Mouse (Mus musculus): ENCODE data around the gene Spata5.
"Not testable (repeated sequence)": the region's sequence is repeated elsewhere in the genome, so short reads cannot be mapped to it uniquely, and the experiment has no call there.

The Spata5 gene

GRCm38 (mm10) chr3:37569661-37570566 lies 150.2 kb downstream of the Spata5 start:
- DNase-seq (ENCODE audit: low spot score in 2 of 2) = no peak

- DNase-seq (ENCODE audit: low spot score in 2 of 2) = no peak
Measured at GRCm38 (mm10) chr3:37571633-37572032, 151.9 kb downstream of the Spata5 start.

- no peak for DNase-seq (ENCODE audit: low spot score in 2 of 2)
Measured at GRCm38 (mm10) chr3:37572066-37572465, 152.4 kb downstream of the Spata5 start.

GRCm38 (mm10) chr3:37576840-37577239 lies 157.1 kb downstream of the Spata5 start:
- DNase-seq (ENCODE audit: low spot score in 2 of 2) = no peak

GRCm38 (mm10) chr3:37577706-37578105 lies 158.0 kb downstream of the Spata5 start:
- DNase-seq (ENCODE audit: low spot score in 2 of 2) = no peak

- DNase-seq (ENCODE audit: low spot score in 2 of 2) = no peak
Measured at GRCm38 (mm10) chr3:37584576-37584975, 164.9 kb downstream of the Spata5 start.

GRCm38 (mm10) chr3:37585967-37586730 lies 166.5 kb downstream of the Spata5 start:
- DNase-seq (ENCODE audit: low spot score in 2 of 2) = no peak

- no peak for DNase-seq (ENCODE audit: low spot score in 2 of 2)
Measured at GRCm38 (mm10) chr3:37586731-37587578, 167.3 kb downstream of the Spata5 start.

- no peak for DNase-seq (ENCODE audit: low spot score in 2 of 2)
Measured at GRCm38 (mm10) chr3:37595721-37596120, 176.0 kb downstream of the Spata5 start.

GRCm38 (mm10) chr3:37596519-37596918 lies 176.8 kb downstream of the Spata5 start:
- no peak for DNase-seq (ENCODE audit: low spot score in 2 of 2)

GRCm38 (mm10) chr3:37597200-37597599 lies 177.5 kb downstream of the Spata5 start:
- DNase-seq (ENCODE audit: low spot score in 2 of 2) = no peak

GRCm38 (mm10) chr3:37599641-37600040 lies 179.9 kb downstream of the Spata5 start:
- not testable (repeated sequence) for DNase-seq (ENCODE audit: low spot score in 2 of 2)

- DNase-seq (ENCODE audit: low spot score in 2 of 2) = no peak
Measured at GRCm38 (mm10) chr3:37602356-37602755, 182.7 kb downstream of the Spata5 start.

GRCm38 (mm10) chr3:37602890-37603289 lies 183.2 kb downstream of the Spata5 start:
- no peak for DNase-seq (ENCODE audit: low spot score in 2 of 2)

GRCm38 (mm10) chr3:37603541-37603940 lies 183.8 kb downstream of the Spata5 start:
- no peak for DNase-seq (ENCODE audit: low spot score in 2 of 2)

- DNase-seq (ENCODE audit: low spot score in 2 of 2) = no peak
Measured at GRCm38 (mm10) chr3:37604976-37605875, 185.5 kb downstream of the Spata5 start.

GRCm38 (mm10) chr3:37605876-37606238 lies 186.2 kb downstream of the Spata5 start:
- DNase-seq (ENCODE audit: low spot score in 2 of 2) = no peak

- DNase-seq (ENCODE audit: low spot score in 2 of 2) = no peak
Measured at GRCm38 (mm10) chr3:37608926-37609325, 189.2 kb downstream of the Spata5 start.

GRCm38 (mm10) chr3:37610670-37611069 lies 191.0 kb downstream of the Spata5 start:
- no peak for DNase-seq (ENCODE audit: low spot score in 2 of 2)

GRCm38 (mm10) chr3:37613722-37614121 lies 194.0 kb downstream of the Spata5 start:
- DNase-seq (ENCODE audit: low spot score in 2 of 2) = no peak

Measured in spleen, postnatal 14 days (tissue).